Mouse (Mus musculus): Measurements from ENCODE around the gene Mrpl49.
A peak's percentile ranks its signal among the peaks of the same experiment; 100 is the strongest.

Mrpl49 gene

DNA sequence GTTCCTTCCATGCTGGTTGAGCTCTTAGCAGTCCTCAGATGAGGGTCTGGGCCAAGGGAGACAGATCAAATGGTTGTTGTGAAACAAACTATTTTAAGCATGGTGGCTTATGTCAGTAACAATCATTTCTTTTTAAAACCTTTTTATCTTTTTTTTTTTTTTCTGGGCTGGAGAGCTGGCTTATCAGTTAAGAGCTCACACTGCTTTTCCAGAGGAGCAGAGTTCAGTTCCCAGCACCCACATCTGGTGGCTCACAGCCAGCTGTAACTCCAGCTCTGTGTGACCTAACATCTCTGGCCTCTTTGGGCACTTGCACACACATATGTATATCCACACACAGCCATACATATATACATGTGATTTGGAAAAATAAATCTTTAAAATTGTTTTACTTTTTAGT is 19.9 kb downstream of the Mrpl49 start:
- no peak for DNase-seq (ENCODE audit: low read depth, low spot score)

- DNase-seq (ENCODE audit: low read depth, low spot score), result no peak
Measured at GRCm38 (mm10) chr19:6035966-6036585, 21.5 kb downstream of the Mrpl49 start.

GRCm38 (mm10) chr19:6030520-6031280 is 26.9 kb downstream of the Mrpl49 start:
- DNase-seq (ENCODE audit: low read depth, low spot score), result no peak

GRCm38 (mm10) chr19:6029426-6029825 is 28.2 kb downstream of the Mrpl49 start:
- no peak for DNase-seq (ENCODE audit: low read depth, low spot score)

DNA sequence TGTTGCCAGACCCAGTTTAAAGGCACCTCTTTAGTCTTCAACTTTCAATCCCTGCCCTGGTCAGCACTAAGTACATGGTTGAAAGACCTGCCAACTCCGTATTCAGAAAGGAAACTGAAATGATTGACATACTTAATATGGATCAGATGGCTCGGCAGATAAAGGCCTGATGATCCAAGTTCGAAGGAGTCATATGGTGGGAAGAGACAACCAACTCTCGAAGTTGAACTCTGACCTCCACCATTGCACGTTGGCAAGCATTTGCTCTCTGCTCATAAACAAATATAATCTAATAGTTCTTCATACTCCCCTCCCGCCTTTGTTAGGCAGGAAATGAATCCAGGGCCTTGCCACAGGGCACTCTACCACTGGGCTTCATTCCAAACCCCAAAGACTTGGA is 28.6 kb downstream of the Mrpl49 start:
- no peak for DNase-seq (ENCODE audit: low read depth, low spot score)

DNA sequence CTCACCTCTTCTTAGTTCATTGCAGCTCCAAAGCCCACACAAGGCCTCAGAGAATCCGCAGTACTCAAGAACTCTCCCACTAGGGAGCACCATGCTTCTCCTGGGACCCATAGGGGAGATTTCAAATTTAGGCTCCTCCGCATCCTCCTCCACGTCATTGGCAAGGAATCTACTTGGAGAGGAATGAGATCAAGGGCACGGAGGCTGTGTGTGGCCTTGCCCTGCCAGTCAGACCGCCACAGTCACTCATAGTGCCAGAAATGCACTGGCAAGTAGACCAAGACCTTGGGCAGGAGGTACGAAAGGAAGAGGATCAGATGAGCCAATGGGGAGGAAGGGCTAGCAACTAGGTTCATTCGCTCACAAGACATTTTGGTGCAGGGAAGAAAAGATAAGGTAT is 33.7 kb downstream of the Mrpl49 start:
- no peak for DNase-seq (ENCODE audit: low read depth, low spot score)

DNA sequence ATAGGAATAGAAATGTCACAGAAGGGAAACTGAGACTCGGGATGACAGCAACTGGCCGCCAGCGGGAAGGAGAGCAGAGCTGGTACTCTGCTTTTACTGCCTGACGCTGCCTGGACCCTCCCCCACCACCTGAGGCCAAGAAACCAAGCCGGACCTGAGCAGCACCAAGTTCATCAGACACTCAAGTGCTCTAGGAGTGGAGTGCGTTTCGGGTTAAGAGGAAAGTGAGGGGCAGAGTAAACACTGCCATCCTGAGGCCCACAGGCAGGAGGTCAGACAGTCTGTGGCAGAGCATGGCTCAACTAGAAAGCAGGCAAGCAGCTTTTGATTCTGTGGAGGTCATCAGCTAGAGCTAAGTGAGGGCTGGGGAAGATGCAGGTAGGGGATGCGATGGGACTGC is 34.5 kb downstream of the Mrpl49 start:
- DNase-seq (ENCODE audit: low read depth, low spot score), result no peak

DNA sequence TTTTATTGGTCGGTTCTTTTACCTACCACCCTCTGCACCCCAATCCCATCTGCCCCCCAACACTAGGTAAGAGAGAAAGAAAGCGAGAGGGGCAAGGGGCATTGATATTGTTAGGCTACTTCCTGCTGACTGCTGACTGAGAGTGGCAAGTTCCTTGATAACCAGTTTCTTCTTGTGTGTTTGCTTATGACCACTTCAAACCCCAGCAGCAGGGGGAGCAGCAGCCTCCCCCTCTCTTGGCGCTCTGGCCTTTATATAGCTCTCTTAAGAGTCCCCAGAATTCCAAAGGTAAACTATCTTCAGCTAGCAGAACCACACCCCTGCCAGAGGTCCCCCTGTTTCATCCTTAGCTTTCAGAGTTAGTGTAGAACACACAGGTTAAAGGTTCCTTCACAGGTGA is 37.3 kb downstream of the Mrpl49 start:
- no peak for DNase-seq (ENCODE audit: low read depth, low spot score)

DNA sequence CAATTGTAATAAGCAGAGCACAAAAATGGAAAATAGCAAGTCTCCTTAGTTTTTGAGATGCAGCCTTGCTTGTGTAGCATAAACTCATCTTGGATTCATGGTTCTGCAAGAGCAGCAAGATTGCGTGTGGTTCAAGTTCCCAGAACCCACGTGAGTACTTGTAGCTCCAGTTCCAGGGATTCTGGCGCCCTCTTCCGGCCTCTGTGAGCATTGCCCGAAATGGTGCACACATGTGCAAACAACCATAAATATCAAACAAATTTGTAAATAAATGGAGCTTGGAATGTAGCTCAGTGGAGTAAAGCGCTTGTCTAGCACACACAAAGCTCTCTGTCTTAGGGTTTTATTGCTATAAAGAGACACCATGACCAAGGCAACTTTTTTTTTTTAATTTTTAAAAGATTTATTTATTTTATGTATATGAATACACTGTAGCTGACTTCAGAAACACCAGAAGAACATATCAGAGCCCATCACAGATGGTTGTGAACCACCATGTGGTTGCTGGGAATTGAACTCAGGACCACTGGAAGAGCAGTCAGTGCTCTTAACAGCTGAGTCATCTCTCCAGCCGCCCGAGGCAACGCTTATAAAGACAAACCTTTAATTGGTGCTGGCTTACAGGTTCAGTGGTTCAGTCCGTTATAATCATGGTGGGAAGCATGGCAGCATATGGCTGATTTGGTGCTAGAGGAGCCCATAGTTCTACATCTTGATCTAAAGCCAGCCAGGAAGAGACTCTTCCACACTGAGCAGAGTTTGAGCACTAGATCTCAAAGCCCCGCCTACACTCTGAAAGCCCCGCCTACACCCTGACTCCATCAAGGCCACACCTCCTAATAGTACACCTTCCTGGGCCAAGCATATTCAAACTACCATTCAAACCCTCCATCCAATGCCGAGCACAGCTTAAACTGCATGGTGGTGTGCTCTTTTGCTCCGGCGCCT is 39.2 kb downstream of the Mrpl49 start:
- peak; percentile 72 for DNase-seq (ENCODE audit: low read depth, low spot score)

DNA sequence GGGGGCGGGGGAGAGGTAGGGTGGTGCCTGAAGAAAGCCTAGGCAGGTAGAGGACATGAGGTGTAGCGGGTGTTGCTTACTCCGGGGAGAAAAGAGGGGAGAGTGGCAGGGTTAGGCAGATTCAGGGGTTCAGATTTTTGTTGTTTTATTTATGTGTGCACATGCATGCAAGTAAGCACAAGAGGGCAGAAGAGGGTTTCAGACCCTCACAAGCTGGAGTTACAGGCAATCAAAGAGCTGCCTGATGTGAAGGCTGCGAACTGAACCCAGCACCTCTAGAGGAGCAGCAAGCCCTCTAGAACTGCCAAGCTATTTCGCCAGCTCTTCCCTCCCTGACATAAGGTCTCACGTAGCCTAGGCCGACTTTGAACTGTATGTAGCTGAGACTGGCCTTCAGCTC is 41.1 kb downstream of the Mrpl49 start:
- no peak for DNase-seq (ENCODE audit: low read depth, low spot score)

DNA sequence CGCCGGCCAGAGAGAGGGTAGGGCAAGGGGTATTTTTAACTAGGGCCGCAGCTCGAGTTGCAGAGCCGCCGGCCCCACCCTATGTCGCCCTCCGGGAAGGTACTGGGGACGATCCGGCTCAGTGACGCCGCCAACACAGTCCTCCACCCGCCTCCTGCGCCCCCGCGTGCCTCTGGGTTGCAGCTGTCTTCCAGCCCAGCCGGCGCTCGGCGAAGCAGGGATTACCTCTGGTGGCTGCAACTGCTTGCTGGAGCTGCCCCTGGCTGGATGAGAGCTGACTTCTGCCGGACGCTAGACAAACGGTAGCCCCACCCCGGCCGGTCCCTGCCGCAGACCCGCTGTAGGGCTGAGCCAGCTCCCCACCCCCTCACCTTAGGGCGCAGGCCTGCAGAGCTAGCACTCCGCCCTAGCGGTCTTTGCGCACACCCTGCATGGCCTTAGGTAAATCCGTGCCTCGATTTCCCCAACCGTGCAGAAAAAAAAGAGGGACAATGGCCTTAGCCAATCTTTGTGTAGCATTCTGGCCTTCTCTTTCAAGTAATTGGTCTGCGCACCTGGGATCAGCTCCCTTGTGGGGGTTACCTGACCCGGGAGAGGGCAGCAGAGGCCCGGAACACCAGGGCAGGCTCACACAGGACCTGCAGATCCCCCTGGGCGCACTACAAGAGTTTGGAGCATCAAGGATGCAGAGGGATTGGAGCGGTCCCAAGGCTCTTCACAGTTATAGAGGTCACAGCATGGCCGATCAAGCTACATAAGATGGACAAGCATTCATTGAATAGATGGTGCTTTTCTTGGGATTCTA is 41.9 kb downstream of the Mrpl49 start, which contains the start of gene Capn1:
TSS of gene Capn1 (minus strand) at position 387 of the 805 bp plus-strand sequence.
- DNase-seq (ENCODE audit: low read depth, low spot score), result no peak

GRCm38 (mm10) chr19:6014991-6015510 is 42.5 kb downstream of the Mrpl49 start:
- DNase-seq (ENCODE audit: low read depth, low spot score), result no peak

GRCm38 (mm10) chr19:6013691-6014090 is 43.9 kb downstream of the Mrpl49 start:
- no peak for DNase-seq (ENCODE audit: low read depth, low spot score)

DNA sequence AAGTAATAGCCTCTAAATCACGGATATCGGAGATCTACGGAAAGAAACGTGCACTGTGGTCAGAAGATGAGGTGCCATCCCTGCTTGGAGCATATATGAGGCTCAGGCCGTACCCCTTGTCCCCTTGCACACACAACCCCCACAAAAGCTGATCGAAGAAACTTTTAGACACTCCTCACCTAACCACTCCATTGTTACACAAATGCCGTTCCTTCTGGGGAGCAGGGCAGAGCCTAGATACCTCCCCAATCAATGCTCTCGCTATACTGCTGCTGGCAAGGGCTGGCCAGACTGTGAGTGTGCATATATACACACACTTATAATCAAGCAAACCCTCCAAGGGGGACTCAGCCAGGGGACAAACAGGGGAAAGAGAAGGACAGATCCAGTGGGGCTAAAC is 48.4 kb downstream of the Mrpl49 start:
- DNase-seq (ENCODE audit: low read depth, low spot score), result no peak

GRCm38 (mm10) chr19:6007013-6007412 is 50.6 kb downstream of the Mrpl49 start:
- DNase-seq (ENCODE audit: low read depth, low spot score), result no peak

DNA sequence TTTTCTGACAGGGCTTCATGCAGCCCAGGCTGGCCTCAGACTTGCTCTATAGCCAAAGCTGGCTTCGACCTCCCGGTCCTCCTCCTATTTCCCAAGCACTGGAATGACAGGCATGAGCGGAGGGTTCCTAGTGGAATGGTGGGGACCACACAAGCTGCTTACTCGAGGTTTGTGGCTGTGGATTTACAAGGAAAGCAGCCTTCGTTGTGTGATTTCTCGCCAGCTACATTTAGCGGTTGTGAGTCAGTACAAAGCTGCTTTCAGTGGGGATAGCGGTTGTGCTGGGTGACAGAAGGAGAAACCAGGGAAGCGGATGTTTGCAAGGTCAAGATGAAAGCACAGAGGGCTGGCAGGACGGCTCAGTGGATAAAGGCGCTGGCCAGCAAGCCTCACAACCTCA is 52.0 kb downstream of the Mrpl49 start:
- no peak for DNase-seq (ENCODE audit: low read depth, low spot score)
